Mouse (Mus musculus): ENCODE measurements around the gene Pon3. TPM values are rescaled to one million over a fixed set of nuclear protein-coding genes. Genes with fewer than 3 reads are reported as not detected.

Gene Pon3
- polyA plus RNA-seq, 1 experiment, result 2.7 TPM

- no peak for DNase-seq (ENCODE audit: low read depth in 1 of 2, low spot score in 2 of 2)
- H3K36me3 ChIP-seq (ENCODE audit: control insufficient read depth, insufficient read depth, low read length), result no peaks in the 10 kb centered on the region
Measured at GRCm38 (mm10) chr6:5188036-5188435, 68.0 kb downstream of the Pon3 start.

DNA sequence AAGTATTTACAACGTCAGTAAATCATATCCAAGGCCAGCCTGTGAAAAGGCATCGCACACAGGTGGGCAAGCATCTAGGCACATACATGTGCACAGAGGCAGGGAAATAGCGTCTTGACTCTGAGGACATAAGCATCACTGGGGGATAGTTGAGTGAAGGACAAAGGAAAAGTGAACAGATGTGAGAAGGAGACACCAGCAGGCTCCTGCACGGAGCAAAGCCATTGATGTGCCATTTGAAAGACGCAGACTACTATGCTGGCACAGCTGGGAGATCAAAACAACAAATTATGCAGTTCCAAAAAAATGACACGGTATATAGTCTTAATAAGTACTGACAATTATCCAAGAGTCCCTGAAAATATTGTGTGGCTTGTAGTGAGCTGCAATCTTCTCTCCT lies 68.5 kb downstream of the Pon3 start:
- no peak overlapping the region for H3K27ac ChIP-seq (ENCODE audit: insufficient read depth, low read length)
- 95% methylated on average over 6 of the region's 6 CpGs for WGBS
- H3K4me1 ChIP-seq (ENCODE audit: control insufficient read depth, insufficient read depth, insufficient read length), result no peaks in the 10 kb centered on the region
- H3K4me3 ChIP-seq (ENCODE audit: extremely low read depth, insufficient read depth, insufficient read length), result no peak overlapping the region
- DNase-seq (ENCODE audit: low read depth in 1 of 2, low spot score in 2 of 2), result no peak
- H3K27me3 ChIP-seq (ENCODE audit: control insufficient read depth, insufficient read depth, low read length), result no peaks in the 10 kb centered on the region
- no peak for TF ChIP-seq POLR2A (IDR thresholded peaks at IDR 0.05; ENCODE audit: low read depth, low read length)
- TF ChIP-seq CTCF (IDR thresholded peaks at IDR 0.05; ENCODE audit: extremely low read depth, insufficient read depth, insufficient read length, insufficient replicate concordance), result no peak
- no peaks in the 10 kb centered on the region for H3K36me3 ChIP-seq (ENCODE audit: control insufficient read depth, insufficient read depth, low read length)

More at GRCm38 (mm10) chr6:5188036-5188435, 68.0 kb downstream of the Pon3 start:
- Histone ChIP-seq H3K4me3 (ENCODE audit: extremely low read depth, insufficient read depth, insufficient read length) (no peak overlapping the region), H3K27me3 (ENCODE audit: control insufficient read depth, insufficient read depth, low read length) (no peaks in the 10 kb centered on the region), H3K27ac (ENCODE audit: insufficient read depth, low read length) (no peak overlapping the region), H3K4me1 (ENCODE audit: control insufficient read depth, insufficient read depth, insufficient read length) (no peaks in the 10 kb centered on the region)
- no peak for TF ChIP-seq POLR2A (IDR thresholded peaks at IDR 0.05; ENCODE audit: low read depth, low read length)
- TF ChIP-seq CTCF (IDR thresholded peaks at IDR 0.05; ENCODE audit: extremely low read depth, insufficient read depth, insufficient read length, insufficient replicate concordance), result no peak
- WGBS, result 88% methylated on average over 5 of the region's 5 CpGs

DNA sequence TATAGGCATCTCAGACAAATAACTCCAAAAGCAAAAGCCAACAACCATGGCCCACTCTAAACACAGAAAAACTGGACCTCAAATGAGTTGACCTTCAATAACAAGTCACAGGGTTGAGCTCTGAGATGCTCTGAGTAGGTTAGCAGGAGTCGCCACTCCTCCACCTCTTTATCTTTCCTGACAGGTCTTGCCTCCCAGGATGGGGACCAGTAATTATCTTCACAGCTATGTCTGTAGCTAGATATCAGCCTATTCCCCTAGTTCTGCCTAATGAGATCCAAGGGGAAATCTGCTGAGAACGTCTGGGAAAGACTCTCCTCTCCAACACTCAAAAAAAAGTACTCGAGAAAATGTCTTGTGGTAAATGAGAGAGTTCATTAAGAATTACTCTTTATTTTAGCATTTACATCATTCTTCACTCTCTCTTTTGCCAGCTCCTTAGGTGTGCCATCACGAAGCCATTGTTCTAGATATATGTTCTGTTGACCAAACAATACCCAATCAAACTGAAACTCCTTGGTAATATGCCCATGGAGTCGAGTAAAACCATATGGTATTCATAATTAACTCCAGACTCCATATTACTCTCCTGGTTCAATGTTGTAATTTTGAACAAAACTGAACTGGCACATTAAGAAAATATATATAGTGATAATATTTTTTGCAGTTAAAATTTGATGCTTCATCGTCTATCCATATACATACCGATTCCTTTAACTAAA lies 69.7 kb downstream of the Pon3 start:
- H3K4me1 ChIP-seq (ENCODE audit: control insufficient read depth, insufficient read depth, insufficient read length), result no peaks in the 10 kb centered on the region
- H3K27ac ChIP-seq (ENCODE audit: insufficient read depth, low read length), result no peak overlapping the region
- H3K36me3 ChIP-seq (ENCODE audit: control insufficient read depth, insufficient read depth, low read length), result no peaks in the 10 kb centered on the region
- 86% methylated on average over 7 of the region's 7 CpGs for WGBS
- H3K4me3 ChIP-seq (ENCODE audit: extremely low read depth, insufficient read depth, insufficient read length), result no peak overlapping the region
- TF ChIP-seq POLR2A (IDR thresholded peaks at IDR 0.05; ENCODE audit: low read depth, low read length) (no peak), CTCF (IDR thresholded peaks at IDR 0.05; ENCODE audit: extremely low read depth, insufficient read depth, insufficient read length, insufficient replicate concordance) (no peak)
- DNase-seq (ENCODE audit: low read depth in 1 of 2, low spot score in 2 of 2), result no peak
- no peaks in the 10 kb centered on the region for H3K27me3 ChIP-seq (ENCODE audit: control insufficient read depth, insufficient read depth, low read length)

GRCm38 (mm10) chr6:5180645-5181044 lies 75.4 kb downstream of the Pon3 start:
- H3K27ac ChIP-seq (ENCODE audit: insufficient read depth, low read length), result no peak overlapping the region
- no peak overlapping the region for H3K4me3 ChIP-seq (ENCODE audit: extremely low read depth, insufficient read depth, insufficient read length)
- DNase-seq (ENCODE audit: low read depth in 1 of 2, low spot score in 2 of 2), result no peak
- no peaks in the 10 kb centered on the region for H3K4me1 ChIP-seq (ENCODE audit: control insufficient read depth, insufficient read depth, insufficient read length)
- no peaks in the 10 kb centered on the region for H3K36me3 ChIP-seq (ENCODE audit: control insufficient read depth, insufficient read depth, low read length)
- 88% methylated on average over 5 of the region's 5 CpGs for WGBS
- no peak for TF ChIP-seq CTCF (IDR thresholded peaks at IDR 0.05; ENCODE audit: extremely low read depth, insufficient read depth, insufficient read length, insufficient replicate concordance)
- no peak for TF ChIP-seq POLR2A (IDR thresholded peaks at IDR 0.05; ENCODE audit: low read depth, low read length)
- H3K27me3 ChIP-seq (ENCODE audit: control insufficient read depth, insufficient read depth, low read length), result no peaks in the 10 kb centered on the region; the same call in 1 of the 2 replicates

- 89% methylated on average over 6 of the region's 6 CpGs for WGBS
- no peak overlapping the region for H3K27ac ChIP-seq (ENCODE audit: insufficient read depth, low read length)
- H3K4me1 ChIP-seq (ENCODE audit: control insufficient read depth, insufficient read depth, insufficient read length), result no peaks in the 10 kb centered on the region
- DNase-seq (ENCODE audit: low read depth in 1 of 2, low spot score in 2 of 2), result no peak
- no peaks in the 10 kb centered on the region for H3K36me3 ChIP-seq (ENCODE audit: control insufficient read depth, insufficient read depth, low read length)
- no peak overlapping the region for H3K4me3 ChIP-seq (ENCODE audit: extremely low read depth, insufficient read depth, insufficient read length)
- no peaks in the 10 kb centered on the region; the same call in 1 of the 2 replicates for H3K27me3 ChIP-seq (ENCODE audit: control insufficient read depth, insufficient read depth, low read length)
- TF ChIP-seq POLR2A (IDR thresholded peaks at IDR 0.05; ENCODE audit: low read depth, low read length), result no peak
- TF ChIP-seq CTCF (IDR thresholded peaks at IDR 0.05; ENCODE audit: extremely low read depth, insufficient read depth, insufficient read length, insufficient replicate concordance), result no peak
Measured at GRCm38 (mm10) chr6:5179189-5179588, 76.9 kb downstream of the Pon3 start.

GRCm38 (mm10) chr6:5177967-5178891 lies 77.9 kb downstream of the Pon3 start:
- Histone ChIP-seq H3K27ac (ENCODE audit: insufficient read depth, low read length) (no peak overlapping the region), H3K4me3 (ENCODE audit: extremely low read depth, insufficient read depth, insufficient read length) (no peak overlapping the region), H3K36me3 (ENCODE audit: control insufficient read depth, insufficient read depth, low read length) (no peaks in the 10 kb centered on the region), H3K4me1 (ENCODE audit: control insufficient read depth, insufficient read depth, insufficient read length) (no peaks in the 10 kb centered on the region), H3K27me3 (ENCODE audit: control insufficient read depth, insufficient read depth, low read length) (no peaks in the 10 kb centered on the region; the same call in 1 of the 2 replicates)
- 77% methylated on average over 19 of the region's 19 CpGs for WGBS
- no peak for DNase-seq (ENCODE audit: low read depth in 1 of 2, low spot score in 2 of 2)
- TF ChIP-seq POLR2A (IDR thresholded peaks at IDR 0.05; ENCODE audit: low read depth, low read length), result no peak
- no peak for TF ChIP-seq CTCF (IDR thresholded peaks at IDR 0.05; ENCODE audit: extremely low read depth, insufficient read depth, insufficient read length, insufficient replicate concordance)

Measured in spleen, adult 2 months (tissue).